Mouse (Mus musculus) embryonic fibroblast, embryonic 13.5 days (primary cell): ENCODE data around the gene Ces2f.

Experiments used
- CTCF ChIP-seq: IDR thresholded peaks from 2 replicates; pipeline ENCODE4 v1.5.1; 2011; ENCODE audit warnings: mild to moderate bottlenecking, control low read depth, low read length, moderate library complexity, borderline replicate concordance; ENCODE audit not compliant: insufficient read depth
- POLR2A ChIP-seq: IDR thresholded peaks from 2 replicates; pipeline ENCODE4 v1.6.1; 2011; ENCODE audit warnings: low read depth, mild to moderate bottlenecking, control low read depth, low read length, moderate library complexity

- TF ChIP-seq POLR2A: no peak
- TF ChIP-seq CTCF: no peak
Observed at GRCm38 (mm10) chr8:104925972-104926596, 21.1 kb upstream of the Ces2f start, which contains the start of gene Ces2e.
